Mouse (Mus musculus): ENCODE data around the gene Prkd3.

- no peak for TF ChIP-seq POLR2A (IDR thresholded peaks at IDR 0.05; ENCODE audit: borderline replicate concordance, low read depth, low read length)
- TF ChIP-seq CTCF (IDR thresholded peaks at IDR 0.05; ENCODE audit: low read depth, low read length) = no peak
Observed at GRCm38 (mm10) chr17:79020208-79020983, at the start of gene Prkd3.
